Mouse (Mus musculus) neural tube, embryonic 14.5 days (tissue): ENCODE data around the gene Ppp1r3d. TPM values are rescaled to one million over a fixed set of nuclear protein-coding genes. Genes with fewer than 3 reads are reported as not detected.

Source experiments
- ATAC-seq: fragments of 200-750 bp; cut with Nextera tagmentation; 2 replicates; pipeline ENCODE4 v1.8.0; 2017; ENCODE audit warnings: low read depth, mild to moderate bottlenecking, moderate TSS enrichment, moderate library complexity
- H3K27ac ChIP-seq: fragments of 300-500 bp; sonication (generic); 2 replicates; pipeline ENCODE4 v1.5.1; 2014; ENCODE audit warnings: low read depth, mild to moderate bottlenecking, control low read depth, low read length, moderate library complexity, mixed read lengths
- H3K27me3 ChIP-seq: fragments of 300-500 bp; sonication (generic); 2 replicates; pipeline ENCODE4 v1.6.1; 2014; ENCODE audit warnings: low read length; ENCODE audit not compliant: control insufficient read depth, insufficient read depth
- H3K36me3 ChIP-seq: fragments of 300-500 bp; sonication (generic); 2 replicates; pipeline ENCODE4 v1.6.1; 2014; ENCODE audit warnings: low read length, mixed read lengths; ENCODE audit not compliant: control insufficient read depth, insufficient read depth
- H3K4me1 ChIP-seq: fragments of 300-500 bp; sonication (generic); 2 replicates; pipeline ENCODE4 v1.6.1; 2014; ENCODE audit warnings: low read length; ENCODE audit not compliant: control insufficient read depth, insufficient read depth
- H3K4me2 ChIP-seq: fragments of 300-500 bp; sonication (generic); 2 replicates; pipeline ENCODE4 v1.6.1; 2014; ENCODE audit warnings: mild to moderate bottlenecking, low read depth, low read length, control low read depth
- H3K4me3 ChIP-seq: fragments of 300-500 bp; sonication (generic); 2 replicates; pipeline ENCODE4 v1.5.1; 2014; ENCODE audit warnings: low read depth, low read length, control low read depth, mixed read lengths
- H3K9ac ChIP-seq: fragments of 300-500 bp; sonication (generic); replicated peaks from 2 replicates; pipeline ENCODE4 v1.6.1; 2014; ENCODE audit warnings: low read depth, mild to moderate bottlenecking, control low read depth, low read length, mixed read lengths
- H3K9me3 ChIP-seq: fragments of 300-500 bp; sonication (generic); 2 replicates; pipeline ENCODE4 v1.6.1; 2016; ENCODE audit warnings: low read length; ENCODE audit not compliant: control insufficient read depth
- WGBS: fragments of 180-500 bp; shearing (Covaris S2); extraction: QIAGEN DNeasy Blood & Tissue Kit; methylation state at CpG from one replicate; pipeline ENCODE4 v1.1.7; 2014; 5-methylcytosine and 5-hydroxymethylcytosine counted together
- polyA plus RNA-seq: library from polyadenylated mRNA; unstranded; fragments of >200 nt; fragmentation: Nextera tagmentation; extraction: Ambion mirVana; gene quantifications from 2 replicates; pipeline ENCODE4 v1.2.1, GENCODE M21; 2014

The Ppp1r3d gene
- polyA plus RNA-seq, 1 experiment from 2014 or later: 4.3 TPM

- Histone ChIP-seq H3K27ac (no peak within 1 kb of the TSS), H3K9ac (no peak within 1 kb of the TSS), H3K4me2 (no peak within 1 kb of the TSS), H3K4me3 (no peak within 1 kb of the TSS), H3K27me3 (0 out of 2 replicates have a peak, but pooled peaks cover 2% of the 10 kb centered on the region), H3K4me1 (no peaks in the 10 kb centered on the region), H3K36me3 (no peaks in the 10 kb centered on the region), H3K9me3 (no peaks in the 10 kb centered on the region)
- peak; percentile 41 for ATAC-seq
- WGBS: 87% methylated on average over 52 of the region's 52 CpGs
These were observed 7.0 kb downstream of the Ppp1r3d start, which contains the start of gene Sycp2 for GRCm38 (mm10) chr2:178407053-178407815. TSS of gene Sycp2 (minus strand) at chr2:178407685.

Other genes starting within 250 kb of the Ppp1r3d start
- gene Sycp2, start 6.8 kb downstream of the Ppp1r3d start, polyA plus RNA-seq: 0.75 and 0.95 TPM in 2 replicates
- 14.3 and 14.8 TPM in 2 replicates for gene Fam217b, start 52 bp upstream of the Ppp1r3d start, polyA plus RNA-seq
- gene Cdh26, start 16.1 kb upstream of the Ppp1r3d start, polyA plus RNA-seq: 0.07 TPM in 1 of 2 replicates, not detected in the other